Mouse (Mus musculus) cerebellum, adult 9-11 months (tissue): ENCODE measurements around the gene Ccdc8.
"Not testable (repeated sequence)": the region's sequence is repeated elsewhere in the genome, so short reads cannot be mapped to it uniquely, and the experiment has no call there.

Experiments used
- DNase-seq: peaks from one replicate; pipeline ENCODE4 v3.0.0; 2022

The Ccdc8 gene

DNA sequence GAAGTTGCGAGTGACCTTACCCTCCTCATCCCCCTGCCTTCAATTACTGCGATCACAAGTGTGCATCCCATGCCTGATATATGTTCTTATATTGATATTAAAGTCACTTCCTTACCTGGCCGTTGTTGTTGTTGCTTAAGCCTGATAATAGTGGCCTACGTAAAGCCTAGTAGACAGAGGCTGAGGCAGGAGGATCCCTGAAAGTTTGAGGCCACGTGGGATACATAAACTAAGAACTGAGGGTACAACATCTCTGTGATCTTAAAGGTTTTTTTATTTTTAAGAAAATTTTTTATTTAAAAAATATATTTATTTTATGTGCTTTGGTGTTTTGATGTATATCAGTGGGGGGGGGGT, at the start of gene Ccdc8:
Gene Ccdc8 (plus strand): TSS at position 258 of the 357 bp plus-strand sequence.
- no peak for DNase-seq

GRCm38 (mm10) chr7:16942861-16943260, 49.6 kb upstream of the Ccdc8 start:
- no peak for DNase-seq

DNA sequence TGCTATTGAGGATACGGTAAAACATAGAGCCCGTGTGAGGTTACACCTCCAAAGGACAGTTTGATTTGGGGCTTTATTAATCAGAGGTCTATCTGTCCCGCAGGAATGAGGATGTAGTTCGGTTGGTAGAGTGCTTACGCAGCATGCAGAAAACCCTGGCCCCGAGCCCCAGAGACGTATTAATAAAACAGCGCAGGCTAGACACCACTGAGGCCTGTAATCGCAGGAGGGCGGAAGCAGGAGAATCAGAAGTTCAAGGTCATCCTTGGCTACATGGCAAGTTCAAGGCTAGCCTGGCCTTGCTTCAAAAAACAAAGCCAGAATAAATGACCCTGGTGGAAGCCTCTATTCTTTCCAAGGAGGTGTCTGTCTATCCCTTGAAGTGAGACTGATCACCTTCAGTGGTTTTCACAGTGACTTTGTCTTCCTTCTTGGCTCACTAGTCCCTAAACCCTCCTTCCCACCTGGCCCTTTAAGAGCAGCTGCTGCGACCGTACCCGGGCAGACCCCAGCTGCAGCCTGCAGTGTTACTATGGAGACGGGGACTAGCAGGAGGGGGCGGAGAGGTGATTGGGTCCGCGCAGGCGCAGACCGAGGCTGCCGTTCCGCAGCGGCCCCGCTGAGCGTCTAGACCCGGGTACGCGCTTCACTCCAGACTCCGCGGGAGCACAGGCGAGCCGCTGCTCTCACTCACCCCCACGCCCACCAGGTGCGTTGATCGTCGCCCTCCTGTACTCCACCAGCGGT, 48.3 kb upstream of the Ccdc8 start, which contains the start of gene Pnmal2:
Gene Pnmal2 (plus strand): TSS at position 622 of the 747 bp plus-strand sequence.
- DNase-seq: peak; percentile 94

GRCm38 (mm10) chr7:16944808-16945315, 47.6 kb upstream of the Ccdc8 start:
- DNase-seq: no peak

- peak; percentile 78 for DNase-seq
These were observed 47.1 kb upstream of the Ccdc8 start for GRCm38 (mm10) chr7:16945419-16945818.

DNA sequence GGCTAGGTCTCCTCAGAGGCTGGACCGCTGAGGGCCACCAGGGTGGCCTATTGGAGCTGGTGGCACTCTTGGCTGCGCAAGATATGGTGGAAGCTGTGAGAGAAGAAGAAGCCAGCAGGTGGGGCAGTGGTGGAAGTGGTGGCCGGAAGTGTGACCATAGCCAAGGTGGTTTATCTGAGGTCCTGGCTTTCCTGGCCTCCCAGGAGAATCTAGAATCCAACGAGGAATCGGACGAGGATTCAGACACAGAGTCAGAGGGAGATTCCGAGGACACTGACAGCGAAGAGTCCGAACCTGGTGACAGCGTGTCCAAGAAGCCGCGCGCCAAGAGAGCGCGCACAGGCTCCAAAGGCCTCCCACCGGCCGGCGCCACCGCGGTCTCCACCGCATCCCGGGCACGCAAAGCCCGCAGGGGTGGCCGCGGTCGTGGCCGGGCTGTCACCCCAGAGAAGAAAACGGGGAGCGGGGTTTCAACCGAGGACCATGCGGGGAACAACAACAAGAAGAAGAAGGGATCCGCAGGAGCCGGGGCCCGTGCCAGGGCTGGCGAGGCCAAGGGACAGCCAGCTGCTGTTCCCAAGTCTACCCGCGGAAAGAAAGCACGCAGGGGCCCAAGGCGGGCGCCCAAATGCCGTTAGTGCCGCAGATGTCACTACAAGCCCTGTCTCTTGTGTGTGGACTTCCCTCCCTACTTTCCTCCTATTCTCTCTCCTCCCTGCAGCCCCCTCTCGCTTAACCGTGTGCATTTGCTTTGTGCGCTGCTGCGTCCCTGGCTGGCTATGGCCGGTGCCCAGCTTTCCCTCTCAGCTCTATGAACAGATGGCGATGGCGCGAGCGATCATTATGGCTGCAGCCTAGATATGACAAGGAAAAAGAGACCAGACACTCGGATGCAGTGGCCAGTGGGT, 45.8 kb upstream of the Ccdc8 start:
- peak; percentile 81 for DNase-seq

GRCm38 (mm10) chr7:16947349-16947895, 45.1 kb upstream of the Ccdc8 start:
- peak; percentile 79 for DNase-seq

DNA sequence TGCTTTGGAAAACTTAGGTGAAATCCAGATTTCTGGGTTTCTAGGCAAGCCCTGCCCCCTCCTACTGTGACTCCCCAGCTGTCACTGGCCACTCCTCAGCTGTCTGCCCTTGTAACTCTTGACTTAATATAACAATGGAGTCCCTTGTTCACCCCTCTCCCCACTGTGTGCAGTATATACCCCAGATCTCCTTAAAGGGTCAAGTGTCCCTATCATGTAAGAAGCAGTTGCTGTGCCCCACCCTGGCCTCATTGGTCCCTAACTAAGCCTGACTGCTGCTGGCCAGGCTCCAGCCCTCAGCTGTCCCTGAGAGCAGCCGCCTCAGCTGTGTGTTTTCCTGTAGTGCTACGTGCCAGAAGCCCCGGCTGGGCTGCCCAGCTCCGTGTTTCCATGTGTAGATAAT, 44.5 kb upstream of the Ccdc8 start:
- DNase-seq: peak; percentile 74

DNA sequence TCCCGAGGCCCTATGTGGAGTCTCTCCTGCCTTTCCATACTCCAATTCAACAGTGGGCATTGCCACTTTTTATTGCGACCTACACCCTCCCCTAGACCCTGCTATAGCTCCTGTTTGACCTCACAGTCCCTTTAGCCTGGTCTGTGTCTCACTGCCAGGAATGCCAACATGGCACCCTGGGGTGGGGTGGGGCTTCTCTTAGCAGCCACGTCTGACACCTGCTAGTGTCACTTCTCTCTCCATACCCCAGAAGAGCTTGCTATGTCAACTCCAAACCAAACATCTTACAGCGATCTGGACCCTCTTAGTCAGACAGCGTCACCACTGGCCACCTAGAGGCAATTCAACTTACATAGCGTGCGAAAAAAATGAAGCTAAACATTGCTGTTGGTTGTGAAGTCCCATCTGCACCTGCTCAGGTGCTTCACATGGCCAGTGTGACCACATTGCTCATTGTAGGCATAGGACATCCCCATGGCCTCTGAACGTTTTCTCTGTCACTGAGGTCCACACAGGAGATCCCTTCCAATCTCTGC, 43.5 kb upstream of the Ccdc8 start:
- DNase-seq: peak; percentile 71

DNA sequence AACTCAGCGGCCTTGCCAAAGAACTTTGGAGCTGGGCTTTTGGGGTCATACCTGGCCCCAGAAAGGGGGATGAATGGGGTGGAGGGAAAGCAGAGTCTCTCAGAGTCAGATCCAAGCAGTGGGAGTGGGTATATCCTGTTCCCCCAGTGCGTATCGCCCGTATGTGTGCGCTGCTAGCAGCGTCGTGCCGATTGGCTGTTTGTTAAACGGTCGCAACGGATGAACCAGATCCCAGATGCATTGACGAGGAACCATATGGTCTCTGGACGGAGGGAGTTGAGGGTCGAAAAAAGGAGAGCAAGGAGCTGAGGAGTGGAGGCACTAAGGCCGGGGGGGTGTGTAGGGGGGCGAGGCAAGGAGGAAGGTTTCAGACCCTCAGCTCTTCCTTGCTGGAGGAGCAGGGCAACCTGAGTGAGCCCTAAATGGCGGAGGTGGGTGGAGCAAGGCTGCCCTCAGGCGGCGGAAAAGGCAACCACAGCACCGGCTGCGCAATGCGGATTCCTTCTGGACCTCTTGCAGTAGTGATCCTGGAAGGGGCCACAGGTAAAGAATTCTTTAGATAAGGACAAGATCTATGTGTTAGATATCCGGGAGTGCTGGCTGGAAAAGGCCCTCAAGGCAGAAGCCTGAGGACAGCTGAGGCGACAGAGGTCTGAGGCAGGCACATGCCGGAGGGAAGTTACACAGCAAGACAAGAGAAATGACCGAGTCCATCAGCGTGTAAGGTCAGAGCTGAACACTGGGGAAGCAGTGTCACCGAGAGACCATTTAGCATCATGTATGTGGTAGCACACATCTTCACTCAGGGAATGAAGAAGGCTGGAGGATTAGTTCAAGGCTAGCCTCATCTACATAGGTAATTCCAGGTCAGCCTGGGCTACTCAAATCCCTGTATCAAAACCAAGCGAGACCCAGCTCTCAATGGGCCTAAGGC, 42.3 kb upstream of the Ccdc8 start:
- DNase-seq: peak; percentile 87

DNA sequence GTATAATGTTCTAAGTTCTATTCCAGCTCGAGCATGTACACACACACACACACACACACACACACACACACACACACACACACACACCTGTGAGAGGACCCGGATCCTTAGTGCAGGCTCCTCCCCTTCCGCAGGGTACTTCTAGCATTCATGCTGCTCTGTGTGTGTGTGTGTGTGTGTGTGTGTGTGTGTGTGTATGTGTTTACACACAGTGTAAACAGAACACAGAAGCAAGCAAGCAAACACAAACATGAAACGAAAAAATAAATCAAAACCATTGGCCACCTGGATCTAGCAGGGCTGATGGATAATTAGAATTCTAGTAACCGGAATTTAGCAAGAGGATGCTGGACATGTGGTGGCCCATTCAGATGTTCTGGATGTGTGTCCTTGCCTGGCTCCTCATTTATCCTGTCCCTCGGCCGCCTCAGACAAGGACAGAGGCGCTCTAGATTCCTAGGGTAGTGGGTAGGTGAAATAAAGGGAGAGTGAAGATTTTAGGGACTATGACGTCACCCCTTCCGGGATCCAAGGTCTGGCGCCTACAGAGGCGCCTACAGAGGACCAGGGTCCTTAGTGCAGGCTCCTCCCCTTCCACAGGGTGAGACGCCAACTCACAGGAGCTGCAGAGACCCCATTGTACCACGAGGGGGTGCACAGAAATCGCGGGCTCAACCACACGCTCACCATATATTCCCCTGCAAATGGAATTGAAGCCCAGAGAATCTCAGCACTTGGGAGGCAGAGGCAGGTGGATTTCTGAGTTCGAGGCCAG, 41.5 kb upstream of the Ccdc8 start:
- DNase-seq: peak; percentile 87

DNA sequence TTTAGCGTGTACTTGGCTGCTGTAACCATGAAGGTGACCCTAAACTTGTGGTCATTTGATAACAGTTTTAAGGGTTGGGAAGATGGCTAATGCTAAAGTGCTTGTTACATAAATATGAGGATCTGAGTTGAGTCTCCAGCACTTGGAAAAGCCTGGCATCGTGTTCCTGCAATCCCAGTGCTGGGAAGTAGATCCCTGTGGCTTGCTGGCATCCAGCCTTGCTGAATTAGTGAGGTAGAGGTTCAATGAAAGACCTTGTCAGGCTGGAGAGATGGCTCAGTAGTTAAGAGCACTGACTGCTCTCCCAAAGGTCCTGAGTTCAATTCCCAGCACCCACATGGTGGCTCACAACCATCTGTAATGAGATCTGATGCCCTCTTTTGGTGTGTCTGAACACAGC, 38.7 kb upstream of the Ccdc8 start:
- not testable (repeated sequence) for DNase-seq

DNA sequence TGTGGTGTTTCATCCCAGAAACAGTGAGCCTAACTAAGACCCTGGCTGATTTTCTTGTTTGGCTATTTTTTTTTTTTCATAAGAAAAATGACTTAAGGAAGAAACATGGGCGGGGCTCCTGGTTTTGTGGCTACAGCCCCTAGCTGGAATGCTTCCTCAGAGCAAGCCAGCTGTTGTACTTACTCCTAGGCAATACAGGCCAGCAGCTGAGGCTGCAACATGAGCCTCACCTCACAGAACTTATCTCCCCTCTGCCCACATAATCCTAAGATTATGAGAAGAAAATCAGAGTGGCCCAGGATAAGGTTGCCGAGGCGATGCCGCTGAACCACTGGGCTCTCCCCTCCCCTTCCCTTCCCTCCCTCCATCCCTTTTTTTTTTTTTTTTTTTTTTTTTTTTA, 36.8 kb upstream of the Ccdc8 start:
- DNase-seq: no peak

GRCm38 (mm10) chr7:16956410-16957265, 35.9 kb upstream of the Ccdc8 start:
- no peak for DNase-seq

GRCm38 (mm10) chr7:16959539-16960187, 32.8 kb upstream of the Ccdc8 start, which contains the start of gene Pnmal1:
Gene Pnmal1, plus strand, starts transcription at chr7:16959679.
- peak; percentile 91 for DNase-seq

- no peak for DNase-seq
These were observed 30.8 kb upstream of the Ccdc8 start for GRCm38 (mm10) chr7:16961678-16962077.

DNA sequence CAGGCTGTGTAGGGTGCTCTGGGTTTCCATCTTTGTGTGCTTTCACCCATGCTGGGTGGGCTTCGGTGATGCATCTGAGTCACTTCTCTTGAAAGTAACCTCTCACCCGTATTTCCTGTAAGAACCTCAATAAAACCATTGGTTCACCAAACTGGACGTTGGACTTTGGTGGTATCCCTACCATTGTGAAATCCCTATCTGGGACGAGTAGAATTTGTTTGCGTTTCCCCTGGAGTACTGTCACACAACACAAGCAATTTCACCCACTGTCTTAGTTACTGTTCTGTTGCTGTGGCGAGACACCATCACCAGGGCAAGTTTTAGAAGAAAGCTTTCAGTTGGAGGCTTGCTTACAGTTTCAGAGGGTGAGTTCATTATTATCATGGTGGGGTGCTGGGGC, 24.1 kb upstream of the Ccdc8 start:
- DNase-seq: no peak

DNA sequence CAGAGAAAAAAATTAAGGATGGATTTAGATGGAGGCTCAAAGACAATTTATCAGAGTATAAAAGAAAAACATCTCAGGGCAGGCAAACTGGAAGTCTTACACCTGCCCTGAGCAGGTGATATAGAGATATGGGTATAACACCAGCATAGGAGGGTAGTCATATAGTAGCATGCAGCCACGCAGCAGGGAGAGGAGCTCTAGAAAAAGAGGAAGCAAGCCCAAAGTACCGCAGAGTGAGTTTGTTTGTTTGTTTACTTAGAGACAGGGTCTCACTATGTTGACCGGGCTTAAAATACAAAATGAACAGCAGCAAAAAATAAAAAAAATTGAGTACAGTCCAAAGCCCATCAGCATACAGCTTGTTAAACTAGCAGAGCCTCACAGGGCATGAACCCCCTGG, 21.3 kb upstream of the Ccdc8 start:
- no peak for DNase-seq

- DNase-seq: no peak
These were observed 18.5 kb upstream of the Ccdc8 start for GRCm38 (mm10) chr7:16974018-16974417.

- no peak for DNase-seq
These were observed 16.2 kb upstream of the Ccdc8 start for GRCm38 (mm10) chr7:16976298-16976697.
